Mouse (Mus musculus): ENCODE measurements around the gene Rbpj. TPM values are rescaled to one million over a fixed set of nuclear protein-coding genes. Genes with fewer than 3 reads are reported as not detected.

The Rbpj gene
- polyA plus RNA-seq (2015; fragmentation: Nextera tagmentation; extraction: Ambion mirVana), result 42.6 and 46.1 TPM in 2 replicates

DNA sequence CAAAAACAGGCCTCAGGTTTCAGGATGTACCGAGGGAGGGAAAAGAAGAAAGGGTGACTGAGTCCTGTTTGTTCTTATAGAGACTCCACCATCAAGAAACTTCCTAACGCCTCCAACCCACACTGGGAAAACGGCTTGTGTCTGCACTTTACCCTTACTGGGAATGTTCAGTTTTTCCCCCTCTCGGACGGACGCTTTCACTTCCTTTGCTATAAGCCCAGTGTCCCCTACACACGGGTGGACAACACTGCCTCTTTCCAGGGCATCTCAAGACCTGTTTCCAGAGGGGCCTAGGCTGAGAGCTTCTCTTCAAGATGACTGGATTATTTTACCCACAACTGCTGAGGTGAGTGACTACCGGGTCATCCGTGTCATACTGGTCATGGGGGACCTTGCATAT is at the start of gene Rbpj:
Gene Rbpj, plus strand, starts transcription at position 270 of the 400 bp plus-strand sequence.
- H3K27me3 ChIP-seq, result no peaks in the 10 kb centered on the region; the same call in 1 of the 2 replicates
- no peak for ATAC-seq (ENCODE audit: low FRiP score, low read depth)
- 91% methylated on average over 9 of the region's 9 CpGs for WGBS
- no peak within 1 kb of the TSS for H3K27ac ChIP-seq
- no peak within 1 kb of the TSS for H3K4me3 ChIP-seq
- no peak within 1 kb of the TSS for H3K4me2 ChIP-seq (replicated peaks)
- no peak within 1 kb of the TSS for H3K9ac ChIP-seq
- H3K36me3 ChIP-seq, result no peaks in the 10 kb centered on the region
- peaks cover 19% of the 10 kb centered on the region for H3K4me1 ChIP-seq
- no peaks in the 10 kb centered on the region for H3K9me3 ChIP-seq

DNA sequence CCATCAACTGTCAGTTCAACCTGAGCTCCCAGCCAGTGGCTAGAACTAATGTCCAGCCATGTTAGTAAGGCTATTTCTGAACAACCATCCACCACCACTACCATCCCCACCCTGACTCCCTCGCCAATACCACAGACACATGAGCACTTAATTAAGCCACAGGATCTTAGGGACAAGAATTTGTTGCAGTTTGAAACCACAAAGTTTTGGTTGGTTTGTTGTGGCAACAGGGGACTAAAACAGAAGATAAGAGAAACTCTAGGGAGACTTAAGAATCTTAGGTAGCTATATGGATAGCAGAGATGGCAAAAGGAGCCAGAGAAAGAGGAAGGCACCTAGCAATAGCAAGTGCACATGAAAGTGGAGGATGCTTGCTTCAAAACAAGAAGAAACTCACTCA is 45.2 kb upstream of the Rbpj start:
- H3K27ac ChIP-seq, result no peak overlapping the region
- WGBS, result 61% methylated on average over 1 of the region's 1 CpGs

DNA sequence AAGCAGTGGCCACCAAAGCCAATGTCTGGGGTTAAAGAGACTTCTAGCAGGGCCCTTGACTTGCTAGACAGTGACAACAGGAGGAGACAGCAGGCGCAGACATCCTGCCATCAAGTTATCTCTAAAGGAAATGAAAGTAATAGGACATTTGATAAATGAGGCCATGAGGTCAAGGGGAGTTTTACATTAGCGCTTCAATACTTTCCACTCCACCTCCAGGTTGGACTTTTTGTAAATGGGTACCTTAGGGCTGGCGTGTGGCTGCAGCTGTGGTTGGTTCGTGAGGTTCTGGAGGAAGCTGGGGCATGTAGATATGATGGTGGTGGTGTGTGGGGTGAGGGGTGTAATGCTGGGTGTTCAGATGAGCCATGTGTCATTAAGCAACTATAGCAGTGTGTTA is 44.7 kb upstream of the Rbpj start:
- no peaks in the 10 kb centered on the region for H3K9me3 ChIP-seq
- no peak overlapping the region for H3K27ac ChIP-seq
- H3K4me1 ChIP-seq, result no peaks in the 10 kb centered on the region
- H3K4me3 ChIP-seq, result no peak overlapping the region
- no peak for ATAC-seq (ENCODE audit: low FRiP score, low read depth)
- H3K36me3 ChIP-seq, result no peaks in the 10 kb centered on the region
- no peak overlapping the region for H3K9ac ChIP-seq
- 81% methylated on average over 4 of the region's 4 CpGs for WGBS
- no peaks in the 10 kb centered on the region for H3K27me3 ChIP-seq
- no peak overlapping the region for H3K4me2 ChIP-seq (replicated peaks)

More for the DNA sequence above, 45.2 kb upstream of the Rbpj start:
- H3K36me3 ChIP-seq, result no peaks in the 10 kb centered on the region
- ATAC-seq (ENCODE audit: low FRiP score, low read depth), result no peak
- H3K27me3 ChIP-seq, result no peaks in the 10 kb centered on the region
- H3K4me1 ChIP-seq, result no peaks in the 10 kb centered on the region
- H3K9me3 ChIP-seq, result no peaks in the 10 kb centered on the region
- no peak overlapping the region for H3K4me3 ChIP-seq
- no peak overlapping the region for H3K9ac ChIP-seq
- no peak overlapping the region for H3K4me2 ChIP-seq (replicated peaks)

DNA sequence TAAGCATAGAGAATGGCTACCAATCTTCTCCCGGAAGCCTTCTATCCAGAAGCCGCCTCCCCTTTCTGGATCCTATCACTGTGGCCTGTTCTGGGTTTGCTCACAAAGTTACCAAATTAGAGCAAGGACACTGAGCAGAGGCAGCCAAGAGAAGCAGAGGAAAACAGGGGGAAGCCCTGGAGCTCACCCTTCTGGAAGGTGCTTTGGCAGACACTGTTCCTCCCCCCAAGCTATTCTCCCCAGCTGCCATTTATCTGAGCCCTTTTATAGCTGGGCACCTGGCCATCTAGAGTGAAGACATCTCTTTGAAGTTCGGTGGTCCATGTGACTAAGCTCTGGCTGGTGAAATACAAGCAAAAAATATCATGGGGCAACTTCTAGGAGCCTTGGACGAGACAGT is 38.5 kb upstream of the Rbpj start:
- Histone ChIP-seq H3K4me2 (replicated peaks) (no peak overlapping the region), H3K36me3 (no peaks in the 10 kb centered on the region), H3K9ac (no peak overlapping the region), H3K27me3 (no peaks in the 10 kb centered on the region), H3K4me1 (no peaks in the 10 kb centered on the region), H3K4me3 (no peak overlapping the region), H3K27ac (no peak overlapping the region), H3K9me3 (no peaks in the 10 kb centered on the region)
- ATAC-seq (ENCODE audit: low FRiP score, low read depth), result no peak
- WGBS, result 70% methylated on average over 4 of the region's 4 CpGs

DNA sequence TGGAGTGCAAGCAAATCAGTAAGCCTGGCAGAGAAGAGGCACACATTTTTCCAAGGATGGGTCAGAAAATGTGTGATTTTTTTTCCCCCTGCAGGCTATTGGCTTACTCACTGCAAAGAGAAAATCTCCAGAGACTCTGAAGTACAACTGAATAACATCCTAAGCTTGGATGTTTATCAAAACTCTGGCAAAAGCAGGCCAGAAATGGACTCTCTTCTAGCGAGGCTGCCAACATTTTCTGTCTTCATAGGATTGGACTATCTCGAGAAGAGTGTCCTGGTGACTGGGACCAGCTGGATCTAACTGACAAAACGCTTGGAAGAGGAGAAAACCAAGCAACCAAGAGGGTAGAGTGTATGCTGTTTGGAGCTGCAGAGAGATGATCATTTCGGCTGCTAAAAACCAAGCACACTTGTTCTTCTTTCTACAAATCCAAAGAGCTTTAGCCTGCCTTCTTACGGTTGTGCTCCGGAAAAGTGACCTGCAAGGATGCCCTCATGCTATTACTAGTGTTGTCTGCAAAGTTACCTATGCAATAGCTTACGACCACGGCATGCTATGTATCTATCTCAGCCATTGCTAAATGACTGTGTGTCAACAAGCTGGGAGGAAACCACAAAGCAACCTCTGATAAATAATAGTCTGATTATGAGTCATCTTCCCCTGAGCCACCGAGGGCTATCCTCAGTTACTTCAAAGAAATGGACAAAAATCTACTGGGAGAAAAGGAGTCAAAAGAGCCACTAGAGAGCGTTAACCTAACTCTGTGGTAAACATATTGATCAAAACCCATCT is 36.1 kb upstream of the Rbpj start:
- H3K27ac ChIP-seq, result no peak overlapping the region
- no peaks in the 10 kb centered on the region for H3K4me1 ChIP-seq
- ATAC-seq (ENCODE audit: low FRiP score, low read depth), result no peak
- H3K4me3 ChIP-seq, result no peak overlapping the region
- H3K9ac ChIP-seq, result no peak overlapping the region
- no peaks in the 10 kb centered on the region for H3K36me3 ChIP-seq
- H3K9me3 ChIP-seq, result no peaks in the 10 kb centered on the region
- WGBS, result 82% methylated on average over 10 of the region's 10 CpGs
- no peaks in the 10 kb centered on the region for H3K27me3 ChIP-seq
- H3K4me2 ChIP-seq (replicated peaks), result no peak overlapping the region

DNA sequence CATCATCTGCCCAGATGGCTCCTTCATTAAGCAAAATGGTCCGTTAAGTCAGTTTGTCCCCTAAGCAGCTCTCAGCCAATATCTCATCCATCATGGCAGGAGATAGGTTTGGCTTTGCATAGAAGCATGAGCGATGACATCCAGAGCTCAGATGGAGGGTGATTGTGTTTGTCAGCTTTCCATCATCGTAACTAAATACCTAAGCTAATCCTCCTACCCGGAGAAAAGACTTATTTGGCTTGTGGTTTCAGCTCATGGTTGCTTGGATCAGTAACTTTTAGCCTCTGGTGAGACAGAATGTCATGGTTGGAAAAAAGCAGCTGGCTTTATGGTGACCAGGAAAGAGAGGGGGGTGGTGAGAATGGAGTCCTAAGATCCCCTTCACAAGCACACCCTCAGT is 33.5 kb upstream of the Rbpj start:
- no peak for ATAC-seq (ENCODE audit: low FRiP score, low read depth)
- no peaks in the 10 kb centered on the region for H3K4me1 ChIP-seq
- H3K4me2 ChIP-seq (replicated peaks), result no peak overlapping the region
- no peak overlapping the region for H3K27ac ChIP-seq
- no peaks in the 10 kb centered on the region for H3K36me3 ChIP-seq
- WGBS, result 82% methylated on average over 4 of the region's 4 CpGs
- H3K27me3 ChIP-seq, result no peaks in the 10 kb centered on the region
- no peak overlapping the region for H3K9ac ChIP-seq
- H3K9me3 ChIP-seq, result no peaks in the 10 kb centered on the region
- no peak overlapping the region for H3K4me3 ChIP-seq

DNA sequence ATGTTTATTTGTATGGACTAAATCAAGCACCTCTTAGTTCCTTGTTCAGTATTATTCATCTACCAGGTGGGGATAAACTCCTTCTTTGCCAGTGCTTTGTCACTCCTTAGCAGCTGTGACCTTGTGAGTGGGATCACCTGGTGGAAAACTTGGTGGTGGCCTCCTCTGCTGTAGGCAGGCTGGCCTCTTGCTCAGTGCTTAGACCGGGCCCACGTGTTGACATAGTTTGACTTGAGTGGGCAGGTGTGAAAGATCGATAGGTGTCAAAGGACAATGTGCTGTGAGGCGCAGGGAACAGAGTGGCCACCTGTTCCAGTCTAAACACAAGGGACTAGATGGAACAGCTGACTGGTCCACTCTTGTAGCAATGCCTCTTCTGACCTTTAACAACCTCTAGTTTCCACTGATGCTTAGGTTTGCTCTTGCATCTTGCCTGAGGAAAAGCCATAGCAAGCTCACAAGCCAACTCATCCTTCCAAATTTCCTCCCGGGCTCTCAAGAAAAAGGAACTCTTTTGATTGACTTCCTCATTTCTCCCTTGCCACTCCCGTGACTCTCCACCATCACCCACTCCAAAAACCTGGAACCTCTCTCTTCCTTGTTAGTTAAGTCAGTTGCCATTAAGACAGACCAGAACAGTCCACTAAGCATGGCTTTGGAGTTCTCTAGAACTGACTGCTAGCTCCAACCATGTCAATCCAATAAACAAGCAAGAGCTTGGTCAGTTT is 28.9 kb upstream of the Rbpj start:
- no peak for ATAC-seq (ENCODE audit: low FRiP score, low read depth)
- 85% methylated on average over 6 of the region's 6 CpGs for WGBS

DNA sequence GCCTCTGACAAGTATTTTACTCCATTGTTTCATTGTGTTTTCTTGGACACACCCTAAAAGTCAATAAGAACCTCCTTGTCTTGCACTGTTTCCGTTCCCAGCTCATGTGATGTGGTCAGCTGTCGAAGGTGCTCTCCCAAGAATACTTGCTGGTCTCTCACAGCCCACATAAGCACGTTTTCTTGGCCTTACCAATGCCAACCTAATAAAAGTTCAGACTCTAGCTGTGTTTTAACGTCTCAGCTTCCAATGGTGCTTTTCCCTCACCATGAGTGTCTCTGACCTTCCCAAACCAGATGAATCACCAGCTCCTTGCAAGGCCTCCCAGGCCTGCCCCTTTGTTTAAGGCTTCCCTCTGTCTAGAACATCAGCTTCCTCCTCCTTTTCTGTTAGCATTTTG is 28.2 kb upstream of the Rbpj start:
- no peaks in the 10 kb centered on the region for H3K27me3 ChIP-seq
- no peak overlapping the region for H3K4me2 ChIP-seq (replicated peaks)

More for the DNA sequence above, 28.9 kb upstream of the Rbpj start:
- Histone ChIP-seq H3K9me3 (no peaks in the 10 kb centered on the region), H3K9ac (no peak overlapping the region), H3K27me3 (no peaks in the 10 kb centered on the region), H3K4me3 (no peak overlapping the region), H3K4me2 (replicated peaks) (no peak overlapping the region), H3K27ac (no peak overlapping the region), H3K36me3 (no peaks in the 10 kb centered on the region), H3K4me1 (no peaks in the 10 kb centered on the region)

DNA sequence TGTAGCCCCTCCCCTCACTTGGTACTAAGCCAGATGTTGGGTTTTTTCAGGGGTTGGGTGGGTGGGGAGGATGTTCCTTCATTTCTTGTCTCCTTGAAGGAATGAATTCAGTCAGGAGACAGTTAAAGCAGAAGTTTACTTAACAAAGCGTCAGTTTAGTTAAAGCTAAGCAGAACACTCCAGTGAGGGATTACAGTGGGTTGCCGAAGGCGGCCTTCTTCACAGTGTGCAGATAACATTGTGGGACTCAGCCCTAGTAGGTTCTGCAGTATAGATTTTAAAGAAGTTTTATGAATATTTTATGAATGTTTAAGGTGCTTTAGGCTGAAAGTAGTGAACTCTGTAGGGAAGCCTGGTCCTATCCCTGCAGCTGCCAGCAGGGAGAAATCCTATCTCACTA is 27.7 kb upstream of the Rbpj start:
- Histone ChIP-seq H3K4me1 (no peaks in the 10 kb centered on the region), H3K4me3 (no peak overlapping the region), H3K9me3 (no peaks in the 10 kb centered on the region), H3K27me3 (no peaks in the 10 kb centered on the region), H3K4me2 (replicated peaks) (no peak overlapping the region), H3K27ac (no peak overlapping the region), H3K36me3 (no peaks in the 10 kb centered on the region), H3K9ac (no peak overlapping the region)
- no peak for ATAC-seq (ENCODE audit: low FRiP score, low read depth)
- 75% methylated on average over 3 of the region's 3 CpGs for WGBS

More for the DNA sequence above, 28.2 kb upstream of the Rbpj start:
- Histone ChIP-seq H3K27ac (no peak overlapping the region), H3K9me3 (no peaks in the 10 kb centered on the region), H3K36me3 (no peaks in the 10 kb centered on the region), H3K4me3 (no peak overlapping the region), H3K9ac (no peak overlapping the region), H3K4me1 (no peaks in the 10 kb centered on the region)
- ATAC-seq (ENCODE audit: low FRiP score, low read depth), result no peak
- WGBS, result 80% methylated on average over 4 of the region's 4 CpGs

DNA sequence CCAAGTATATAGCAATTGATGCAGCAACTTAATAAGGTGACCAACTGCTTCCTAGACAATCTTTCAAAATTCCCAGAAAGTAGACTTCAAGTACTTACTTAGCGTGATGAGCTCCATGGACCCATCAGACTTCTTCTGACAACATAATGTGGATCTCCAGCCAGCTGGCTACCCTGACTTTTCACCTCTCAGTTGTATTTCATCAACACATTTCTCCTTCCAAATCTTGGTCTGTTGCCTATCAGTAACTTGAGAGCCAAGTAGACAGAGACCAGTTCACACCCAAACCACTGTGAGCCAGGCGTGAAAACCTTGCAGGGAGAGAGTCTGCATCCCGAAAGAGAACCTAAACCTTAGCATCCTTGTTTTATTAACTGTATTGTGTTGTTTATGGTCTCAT is 26.3 kb upstream of the Rbpj start:
- no peaks in the 10 kb centered on the region for H3K4me1 ChIP-seq
- no peak overlapping the region for H3K4me3 ChIP-seq
- no peaks in the 10 kb centered on the region for H3K9me3 ChIP-seq
- no peaks in the 10 kb centered on the region for H3K27me3 ChIP-seq
- H3K9ac ChIP-seq, result no peak overlapping the region
- ATAC-seq (ENCODE audit: low FRiP score, low read depth), result no peak
- H3K27ac ChIP-seq, result no peak overlapping the region
- 62% methylated on average over 3 of the region's 3 CpGs for whole genome bisulfite sequencing
- no peaks in the 10 kb centered on the region for H3K36me3 ChIP-seq
- no peak overlapping the region for H3K4me2 ChIP-seq (replicated peaks)

DNA sequence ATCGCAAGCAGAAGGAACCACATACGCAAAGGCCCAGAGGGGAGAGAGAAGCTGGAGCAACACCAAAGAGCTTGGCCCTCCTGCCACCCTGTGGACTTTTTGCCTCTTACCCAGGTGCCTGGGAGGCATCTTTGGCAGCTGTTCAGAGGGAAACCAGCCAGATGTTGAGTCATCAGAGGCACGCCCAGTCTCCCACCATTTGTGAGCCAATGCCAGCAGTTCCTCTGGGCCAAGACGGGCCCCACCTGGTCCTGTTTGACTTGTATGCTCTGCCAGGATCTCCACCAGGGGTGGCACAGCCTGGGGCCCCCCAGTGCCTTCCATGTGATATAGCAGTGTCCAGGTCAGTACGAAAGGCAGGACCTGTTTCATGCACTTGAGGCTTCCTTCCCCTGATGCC is 21.9 kb upstream of the Rbpj start:
- H3K27ac ChIP-seq, result no peak overlapping the region

DNA sequence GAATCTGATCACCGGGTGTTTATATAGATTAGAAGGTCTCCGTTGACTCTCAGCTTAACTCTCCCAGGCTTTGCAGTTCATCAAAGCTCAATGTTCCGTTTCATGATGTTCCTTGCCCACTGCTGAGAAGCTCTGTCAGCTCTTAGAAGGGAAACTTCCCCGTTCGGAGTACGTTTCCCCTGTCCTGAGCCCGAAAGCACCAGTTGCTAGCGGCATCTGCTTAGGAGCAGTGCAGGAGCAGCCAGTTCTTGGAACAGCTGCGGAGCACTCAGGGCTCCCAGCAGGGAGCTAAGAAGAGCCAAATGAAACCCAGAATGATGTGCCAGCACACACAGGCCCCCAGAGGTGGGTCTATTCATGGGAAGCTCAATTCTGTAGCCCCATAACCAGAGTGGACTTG is 15.0 kb upstream of the Rbpj start:
- Histone ChIP-seq H3K4me2 (replicated peaks) (no peak overlapping the region), H3K27ac (peak overlapping the region; percentile 44; the same call in 1 of the 2 replicates), H3K4me3 (no peak overlapping the region), H3K9me3 (no peaks in the 10 kb centered on the region), H3K4me1 (0 out of 2 replicates have a peak, but pooled peaks cover 5% of the 10 kb centered on the region), H3K36me3 (no peaks in the 10 kb centered on the region), H3K27me3 (no peaks in the 10 kb centered on the region), H3K9ac (no peak overlapping the region)
- WGBS, result 48% methylated on average over 9 of the region's 9 CpGs
- ATAC-seq (ENCODE audit: low FRiP score, low read depth), result peak; percentile 66; the same call in 1 of the 2 replicates

More for the DNA sequence above, 21.9 kb upstream of the Rbpj start:
- no peak overlapping the region for H3K4me2 ChIP-seq (replicated peaks)
- WGBS, result 85% methylated on average over 5 of the region's 5 CpGs
- H3K4me1 ChIP-seq, result no peaks in the 10 kb centered on the region
- H3K4me3 ChIP-seq, result no peak overlapping the region
- no peaks in the 10 kb centered on the region for H3K27me3 ChIP-seq
- no peaks in the 10 kb centered on the region for H3K9me3 ChIP-seq
- no peak overlapping the region for H3K9ac ChIP-seq
- no peaks in the 10 kb centered on the region for H3K36me3 ChIP-seq
- no peak; the same call in 1 of the 2 replicates for ATAC-seq (ENCODE audit: low FRiP score, low read depth)

Measured in limb, embryonic 13.5 days (tissue).